Mouse (Mus musculus) hindbrain, embryonic 16.5 days (tissue): ENCODE results near the gene Cst8. TPM values are rescaled to one million over a fixed set of nuclear protein-coding genes. Genes with fewer than 3 reads are reported as not detected.

Experiments
- polyA plus RNA-seq: library from polyadenylated mRNA; unstranded; fragments of >200 nt; fragmentation: Nextera tagmentation; extraction: Ambion mirVana; gene quantifications from 2 replicates; pipeline ENCODE4 v1.2.1, GENCODE M21; 2015

Gene Cst8
- polyA plus RNA-seq, 1 experiment from 2014 or later: not detected

Other genes with a start within 250 kb of the Cst8 start
- gene Nxt1, start 126.2 kb upstream of the Cst8 start, polyA plus RNA-seq: 40.9 and 42.0 TPM in 2 replicates
- gene Gzf1, start 117.8 kb upstream of the Cst8 start, polyA plus RNA-seq: 15.0 and 17.0 TPM in 2 replicates
- 96.5 and 98.0 TPM in 2 replicates for gene Napb, start 66.3 kb upstream of the Cst8 start, polyA plus RNA-seq
- not detected in 2 replicates for gene Cstl1, start 48.4 kb upstream of the Cst8 start, polyA plus RNA-seq
- gene Cst11, start 27.3 kb upstream of the Cst8 start, polyA plus RNA-seq: not detected in 2 replicates
- not detected in 2 replicates for gene 8030411F24Rik, start 16.8 kb upstream of the Cst8 start, polyA plus RNA-seq
- gene Cst12, start 9.4 kb upstream of the Cst8 start, polyA plus RNA-seq: not detected in 2 replicates
- not detected in 2 replicates for gene Cst13, start 21.3 kb downstream of the Cst8 start, polyA plus RNA-seq
- gene Cst9, start 36.4 kb downstream of the Cst8 start, polyA plus RNA-seq: not detected in 2 replicates
- not detected in 2 replicates for gene 9230104L09Rik, start 66.3 kb downstream of the Cst8 start, polyA plus RNA-seq
- 757 and 946 TPM in 2 replicates for gene Cst3, start 76.9 kb downstream of the Cst8 start, polyA plus RNA-seq
- not detected in 2 replicates for gene Gm1330, start 204.5 kb downstream of the Cst8 start, polyA plus RNA-seq
- gene Gm10750, start 218.5 kb downstream of the Cst8 start, polyA plus RNA-seq: not detected in 2 replicates